Comparison of ENCODE assay signal across 8 mouse cellular contexts in genomic region chr11:19986871-19987755, GRCm38 (mm10).
DNase-seq lines count a peak whose midpoint lies in the region; ATAC-seq and TF ChIP-seq lines count a peak whose summit lies in the region.

No protein-coding gene starts in this region.

- TF ChIP-seq POLR2A in CH12.LX (IDR thresholded peaks at IDR 0.05; ENCODE audit: low read depth, low read length), result no peak

- no peak for TF ChIP-seq CTCF in CH12.LX (conservative IDR thresholded peaks at IDR 0.05 in 1 of 2, IDR thresholded peaks at IDR 0.05 in 1 of 2; ENCODE audit: low read depth in 2 of 2, low read length in 2 of 2)
- TF ChIP-seq CTCF in midbrain, postnatal 0 days (IDR thresholded peaks at IDR 0.05), result no peak

- peak overlapping the region; percentile 10; the same call in 1 of the 2 replicates for H3K27ac ChIP-seq in CH12.LX (ENCODE audit: insufficient read depth, low read depth)
- no peak overlapping the region for H3K27ac ChIP-seq in midbrain, postnatal 0 days (ENCODE audit: low read depth, low read length)

- 40% methylated on average over 17 of the region's 17 CpGs for WGBS in midbrain, postnatal 0 days

- H3K79me2 ChIP-seq in CH12.LX (replicated peaks; ENCODE audit: control insufficient read depth, extremely low read depth, insufficient read depth, poor library complexity, severe bottlenecking), result no peaks in the 10 kb centered on the region; the same call in 1 of the 2 replicates

- H3K4me3 ChIP-seq in CH12.LX (replicated peaks in 1 of 3; ENCODE audit: low read depth in 2 of 3, low read length in 2 of 3, poor library complexity in 1 of 3), result no peak overlapping the region
- no peak overlapping the region for H3K4me3 ChIP-seq in midbrain, postnatal 0 days (ENCODE audit: low read depth, low read length)

- dilution Hi-C loops in CH12.LX (cut with MboI; ENCODE audit: extremely low pct_ligation_motif_present, extremely low pct_unique_long_range_greater_than_20kb, low sequenced_read_pairs), result no loop called here

- peaks cover 21 to 75% of the 10 kb centered on the region in 2 experiments for H3K4me1 ChIP-seq in CH12.LX (ENCODE audit: control insufficient read depth in 1 of 2, insufficient read depth in 2 of 2)
- H3K4me1 ChIP-seq in midbrain, postnatal 0 days (ENCODE audit: insufficient read depth, low read length), result peaks cover 5% of the 10 kb centered on the region; the same call in 1 of the 2 replicates

- TF ChIP-seq RAD21 in CH12.LX (IDR thresholded peaks at IDR 0.05; ENCODE audit: low read depth, low read length), result no peak

- TF ChIP-seq EP300 in CH12.LX (IDR thresholded peaks at IDR 0.05; ENCODE audit: low read length), result no peak

- H3K9ac ChIP-seq in CH12.LX (ENCODE audit: insufficient read depth, low read depth), result peak overlapping the region; percentile 10; the same call in 1 of the 2 replicates
- H3K9ac ChIP-seq in midbrain, postnatal 0 days (replicated peaks; ENCODE audit: low read length, poor library complexity, severe bottlenecking), result no peak overlapping the region

- peak overlapping the region; percentile 48 for H3K4me2 ChIP-seq in CH12.LX (ENCODE audit: insufficient read depth, low read depth, poor library complexity, severe bottlenecking)
- H3K4me2 ChIP-seq in midbrain, postnatal 0 days (ENCODE audit: low read depth, low read length, poor library complexity, severe bottlenecking), result no peak overlapping the region

- in situ Hi-C loops in CH12.LX (cut with MboI; ENCODE audit: low pct_ligation_motif_present, low pct_unique_long_range_greater_than_20kb, low sequenced_read_pairs), result no loop called here

- peaks cover 0 to 14% of the 10 kb centered on the region in 2 experiments for H3K36me3 ChIP-seq in CH12.LX (replicated peaks in 1 of 2; ENCODE audit: control insufficient read depth in 1 of 2, insufficient read depth in 1 of 2, low read length in 1 of 2)
- no peaks in the 10 kb centered on the region for H3K36me3 ChIP-seq in midbrain, postnatal 0 days (ENCODE audit: insufficient read depth, low read length)

- no peaks in the 10 kb centered on the region for H3K27me3 ChIP-seq in CH12.LX (replicated peaks)
- H3K27me3 ChIP-seq in midbrain, postnatal 0 days (ENCODE audit: insufficient read depth, low read length), result no peaks in the 10 kb centered on the region

- peak; percentile 48 for ATAC-seq in erythroblast, adult 5-6 weeks (replicated peaks; ENCODE audit: low FRiP score, poor library complexity, severe bottlenecking)
- ATAC-seq in midbrain, postnatal 0 days (ENCODE audit: low FRiP score), result no peak

- peak; percentile 57 for DNase-seq in adrenal gland, postnatal 14 days
- DNase-seq in adrenal gland, adult 8-10 months, result no peak
- DNase-seq in CH12.LX (ENCODE audit: extremely low read depth), result peak; percentile 41
- peak; percentile 53 to 57 for DNase-seq in kidney, adult 8-10 months
- peak; percentile 38 for DNase-seq in midbrain, postnatal 0 days (ENCODE audit: low spot score)
- no peak for DNase-seq in retina, postnatal 1 day
- DNase-seq in cerebellum, adult 11-12 months, result no peak

- no peaks in the 10 kb centered on the region for H3K9me3 ChIP-seq in CH12.LX (replicated peaks; ENCODE audit: low read length)
- H3K9me3 ChIP-seq in midbrain, postnatal 0 days (ENCODE audit: low read length), result no peaks in the 10 kb centered on the region

TF ChIP-seq in CH12.LX, 34 proteins besides CTCF, POLR2A, EP300 and RAD21:
- TF ChIP-seq KAT2A (IDR thresholded peaks at IDR 0.05; ENCODE audit: insufficient replicate concordance, low read length), result no peak
- no peak for TF ChIP-seq USF2 (conservative IDR thresholded peaks at IDR 0.05; ENCODE audit: low read depth, low read length)
- no peak for TF ChIP-seq MAFK (IDR thresholded peaks at IDR 0.05; ENCODE audit: insufficient replicate concordance, low read length)
- no peak for TF ChIP-seq ZKSCAN1 (IDR thresholded peaks at IDR 0.05; ENCODE audit: borderline replicate concordance, low read depth, low read length)
- no peak for TF ChIP-seq USF1 (IDR thresholded peaks at IDR 0.05; ENCODE audit: low read depth, low read length)
- no peak for TF ChIP-seq HCFC1 (IDR thresholded peaks at IDR 0.05; ENCODE audit: low read depth, low read length)
- no peak for TF ChIP-seq CHD2 (IDR thresholded peaks at IDR 0.05; ENCODE audit: low read length)
- TF ChIP-seq RCOR1 (conservative IDR thresholded peaks at IDR 0.05; ENCODE audit: low read depth, low read length), result no peak
- TF ChIP-seq MEF2A (IDR thresholded peaks at IDR 0.05; ENCODE audit: borderline replicate concordance, low read depth, low read length), result no peak
- 0 out of 2 replicates have a peak, but pooled peaks have one; percentile 21 for TF ChIP-seq MAZ (IDR thresholded peaks at IDR 0.05; ENCODE audit: low read depth, low read length)
- no peak for TF ChIP-seq SMC3 (IDR thresholded peaks at IDR 0.05; ENCODE audit: low read depth, low read length)
- TF ChIP-seq ETS1 (conservative IDR thresholded peaks at IDR 0.05; ENCODE audit: low read depth, low read length), result 0 out of 2 replicates have a peak, but pooled peaks have one; percentile 4
- no peak for TF ChIP-seq PAX5 (IDR thresholded peaks at IDR 0.05; ENCODE audit: low read length)
- TF ChIP-seq NRF1 (IDR thresholded peaks at IDR 0.05; ENCODE audit: low read depth, low read length), result no peak
- no peak for TF ChIP-seq SIN3A (IDR thresholded peaks at IDR 0.05; ENCODE audit: low read length)
- TF ChIP-seq UBTF (IDR thresholded peaks at IDR 0.05; ENCODE audit: low read depth, low read length), result no peak
- no peak for TF ChIP-seq ZC3H11A (IDR thresholded peaks at IDR 0.05; ENCODE audit: low read depth, low read length)
- 0 out of 2 replicates have a peak, but pooled peaks have one; percentile 14 for TF ChIP-seq IRF4 (IDR thresholded peaks at IDR 0.05; ENCODE audit: low read depth, low read length)
TF ChIP-seq in CH12.LX: peak in this region for 3.

Comparison
In these comparisons a context has a peak if more than half of its experiments do, and no peak if none do; other contexts are left out.
1. DNase-seq: peak in adrenal gland, postnatal 14 days (single experiment), CH12.LX (single experiment), kidney, adult 8-10 months (2 of 2) and midbrain, postnatal 0 days (single experiment); none in adrenal gland, adult 8-10 months (single experiment), retina, postnatal 1 day (single experiment) and cerebellum, adult 11-12 months (single experiment).